Mouse (Mus musculus) intestine, embryonic 16.5 days (tissue): Measurements from ENCODE around the gene Upf2. TPM values are rescaled to one million over a fixed set of nuclear protein-coding genes. Genes with fewer than 3 reads are reported as not detected.
"Not testable (repeated sequence)": the region's sequence is repeated elsewhere in the genome, so short reads cannot be mapped to it uniquely, and the experiment has no call there.

Experiments used
- ATAC-seq: fragments of 200-750 bp; cut with Nextera tagmentation; 2 replicates; pipeline ENCODE4 v1.8.0; 2017; ENCODE audit warnings: moderate TSS enrichment, moderate library complexity
- H3K27ac ChIP-seq: fragments of 300-500 bp; sonication (generic); 2 replicates; pipeline ENCODE4 v1.5.1; 2014; ENCODE audit warnings: mild to moderate bottlenecking, low read length
- H3K27me3 ChIP-seq: fragments of 300-500 bp; sonication (generic); replicated peaks from 2 replicates; pipeline ENCODE4 v1.6.1; 2014; ENCODE audit warnings: low read length, control low read depth, mixed read lengths; ENCODE audit not compliant: control insufficient read depth, insufficient read depth
- H3K36me3 ChIP-seq: fragments of 300-500 bp; sonication (generic); 2 replicates; pipeline ENCODE4 v1.6.1; 2014; ENCODE audit warnings: low read length, control low read depth; ENCODE audit not compliant: control insufficient read depth, insufficient read depth
- H3K4me1 ChIP-seq: fragments of 300-500 bp; sonication (generic); 2 replicates; pipeline ENCODE4 v1.6.1; 2014; ENCODE audit warnings: low read length, control low read depth, mixed read lengths; ENCODE audit not compliant: control insufficient read depth, insufficient read depth
- H3K4me2 ChIP-seq: fragments of 300-500 bp; sonication (generic); 2 replicates; pipeline ENCODE4 v1.6.1; 2014; ENCODE audit warnings: low read depth, low read length, control low read depth
- H3K4me3 ChIP-seq: fragments of 300-500 bp; sonication (generic); 2 replicates; pipeline ENCODE4 v1.5.1; 2014; ENCODE audit warnings: mild to moderate bottlenecking, low read length
- H3K9ac ChIP-seq: fragments of 300-500 bp; sonication (generic); 2 replicates; pipeline ENCODE4 v1.6.1; 2014; ENCODE audit warnings: low read depth, low read length
- H3K9me3 ChIP-seq: fragments of 300-500 bp; sonication (generic); 2 replicates; pipeline ENCODE4 v1.6.1; 2016; ENCODE audit warnings: low read length, control low read depth; ENCODE audit not compliant: control insufficient read depth
- WGBS: fragments of 180-500 bp; shearing (Covaris S2); extraction: QIAGEN DNeasy Blood & Tissue Kit; methylation state at CpG from one replicate; pipeline ENCODE4 v1.1.7; 2014; 5-methylcytosine and 5-hydroxymethylcytosine counted together
- polyA plus RNA-seq: library from polyadenylated mRNA; unstranded; fragments of >200 nt; fragmentation: Nextera tagmentation; extraction: Ambion mirVana; gene quantifications from 2 replicates; pipeline ENCODE4 v1.2.1, GENCODE M21; 2015

The Upf2 gene
- polyA plus RNA-seq, 1 experiment from 2014 or later = 7.9 TPM

DNA sequence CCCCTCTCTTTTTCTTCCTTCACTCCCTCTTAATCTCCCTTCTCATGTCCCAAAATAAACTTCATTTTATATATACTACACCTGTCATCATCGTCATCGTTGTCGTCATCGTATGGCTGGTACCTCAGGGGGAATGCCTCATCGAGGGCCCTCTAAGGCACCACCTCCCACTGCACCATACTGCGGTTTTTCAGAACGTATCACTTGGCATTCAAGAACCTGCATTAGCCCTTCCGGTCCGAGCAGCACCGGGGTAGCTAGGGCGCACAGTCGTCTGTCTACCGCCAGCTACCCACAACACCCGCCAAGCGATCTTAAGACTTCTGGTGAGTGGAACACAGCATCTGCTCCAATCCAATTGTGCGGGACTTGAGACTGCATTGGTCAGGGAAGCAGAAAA lies 138.7 kb downstream of the Upf2 start:
- H3K4me1 ChIP-seq, H3K9me3 ChIP-seq, H3K36me3 ChIP-seq, ATAC-seq, H3K9ac ChIP-seq, H3K4me3 ChIP-seq, H3K27ac ChIP-seq, H3K27me3 ChIP-seq, H3K4me2 ChIP-seq: not testable (repeated sequence)
- WGBS = 81% methylated on average over 16 of the region's 16 CpGs

DNA sequence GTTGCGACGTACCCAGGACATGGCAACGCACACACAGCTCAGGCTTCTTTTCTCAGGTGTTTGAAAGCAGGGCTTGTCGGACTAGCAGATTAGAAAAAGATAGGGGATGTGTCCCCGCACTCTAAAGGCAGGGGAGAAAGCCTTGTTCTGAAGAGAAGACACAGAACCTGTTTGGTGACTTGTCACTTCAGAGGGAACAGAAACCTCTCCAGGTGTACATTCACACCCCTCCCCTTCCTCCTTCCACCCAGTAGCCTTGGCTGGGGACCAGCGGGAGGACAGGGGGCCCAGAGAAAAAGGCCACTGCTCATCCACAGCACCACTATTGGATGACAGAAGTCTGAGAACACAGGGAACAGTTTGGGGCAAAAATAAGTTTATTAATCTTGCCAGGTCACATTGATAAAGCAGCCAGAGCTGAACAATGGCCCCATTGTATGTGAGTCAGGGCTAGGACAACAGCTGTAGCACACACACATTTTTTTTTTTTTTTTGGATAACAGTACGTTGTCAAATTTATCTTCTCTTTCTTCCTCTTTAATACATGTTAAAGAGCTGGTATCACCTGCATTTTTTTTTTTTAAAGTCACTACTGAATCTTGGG lies 145.9 kb downstream of the Upf2 start:
- 53% methylated on average over 7 of the region's 7 CpGs for WGBS
- Histone ChIP-seq H3K9me3 (no peaks in the 10 kb centered on the region), H3K36me3 (0 out of 2 replicates have a peak, but pooled peaks cover 5% of the 10 kb centered on the region), H3K4me1 (peaks cover 13% of the 10 kb centered on the region), H3K4me2 (no peak overlapping the region; the same call in 1 of the 2 replicates), H3K27ac (peak overlapping the region; percentile 68), H3K9ac (peak overlapping the region; percentile 7; the same call in 1 of the 2 replicates), H3K27me3 (no peaks in the 10 kb centered on the region), H3K4me3 (no peak overlapping the region)
- peak; percentile 74 for ATAC-seq

DNA sequence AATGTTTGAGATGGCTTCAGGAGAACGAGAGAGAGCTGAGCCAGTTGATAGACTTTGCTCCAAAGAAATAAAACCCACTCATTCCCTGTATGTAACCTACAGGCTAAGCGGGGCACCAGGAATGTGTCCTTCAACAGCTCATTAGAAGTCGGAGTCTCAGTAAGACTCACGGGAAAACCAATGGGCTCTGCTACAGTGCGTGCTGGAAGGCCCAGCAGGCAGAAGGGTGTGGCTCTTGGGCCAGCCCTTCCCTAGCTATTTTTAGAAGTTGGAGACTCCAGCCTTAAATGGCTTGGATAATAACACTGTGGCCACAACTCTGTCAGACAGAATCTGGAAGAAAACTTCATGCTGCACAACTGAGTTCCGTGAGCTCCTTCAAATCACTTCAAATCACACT lies 147.7 kb downstream of the Upf2 start:
- ATAC-seq = peak; percentile 89
- Histone ChIP-seq H3K36me3 (0 out of 2 replicates have a peak, but pooled peaks cover 5% of the 10 kb centered on the region), H3K27ac (peak overlapping the region; percentile 86), H3K4me1 (peaks cover 13% of the 10 kb centered on the region), H3K27me3 (no peaks in the 10 kb centered on the region), H3K4me3 (no peak overlapping the region), H3K4me2 (no peak overlapping the region), H3K9ac (no peak overlapping the region), H3K9me3 (no peaks in the 10 kb centered on the region)
- WGBS = 17% methylated on average over 6 of the region's 6 CpGs

DNA sequence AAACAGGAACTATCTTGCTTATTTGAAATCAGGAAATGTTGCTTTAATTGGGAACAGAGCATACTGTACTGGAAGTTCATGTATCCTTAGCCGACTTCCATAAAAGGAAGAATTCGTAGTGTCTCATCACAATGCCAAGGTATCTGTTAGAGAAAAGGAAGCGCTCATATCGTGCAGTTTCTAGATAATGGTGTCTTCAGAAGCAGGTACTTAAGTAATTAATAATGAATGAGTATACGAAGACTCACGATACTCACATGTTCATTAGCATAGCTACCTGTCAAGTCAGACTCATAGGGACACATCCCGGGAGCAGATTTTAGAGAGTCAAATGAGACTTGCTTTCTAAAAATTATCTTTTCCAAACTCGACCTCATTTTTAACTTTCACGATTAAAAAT lies 148.2 kb downstream of the Upf2 start:
- H3K9ac ChIP-seq = no peak overlapping the region
- 64% methylated on average over 9 of the region's 9 CpGs for WGBS
- H3K4me3 ChIP-seq = no peak overlapping the region
- 0 out of 2 replicates have a peak, but pooled peaks cover 5% of the 10 kb centered on the region for H3K36me3 ChIP-seq
- H3K27ac ChIP-seq = peak overlapping the region; percentile 86
- no peak for ATAC-seq
- no peaks in the 10 kb centered on the region for H3K9me3 ChIP-seq
- H3K27me3 ChIP-seq = no peaks in the 10 kb centered on the region
- H3K4me1 ChIP-seq = peaks cover 13% of the 10 kb centered on the region
- no peak overlapping the region for H3K4me2 ChIP-seq

GRCm38 (mm10) chr2:6100027-6100749 lies 148.9 kb downstream of the Upf2 start:
- Histone ChIP-seq H3K4me3 (peak overlapping the region; percentile 46), H3K9me3 (no peaks in the 10 kb centered on the region), H3K36me3 (0 out of 2 replicates have a peak, but pooled peaks cover 5% of the 10 kb centered on the region), H3K4me1 (peaks cover 13% of the 10 kb centered on the region), H3K9ac (peak overlapping the region; percentile 68), H3K4me2 (peak overlapping the region; percentile 74), H3K27ac (peak overlapping the region; percentile 34), H3K27me3 (no peaks in the 10 kb centered on the region)
- WGBS = 25% methylated on average over 51 of the region's 51 CpGs
- no peak for ATAC-seq

GRCm38 (mm10) chr2:6100755-6101154 lies 149.5 kb downstream of the Upf2 start:
- H3K9ac ChIP-seq = peak overlapping the region; percentile 68
- 0 out of 2 replicates have a peak, but pooled peaks cover 5% of the 10 kb centered on the region for H3K36me3 ChIP-seq
- no peak for ATAC-seq
- peak overlapping the region; percentile 74 for H3K4me2 ChIP-seq
- H3K27me3 ChIP-seq = no peaks in the 10 kb centered on the region
- H3K9me3 ChIP-seq = no peaks in the 10 kb centered on the region
- 52% methylated on average over 20 of the region's 20 CpGs for WGBS
- H3K4me1 ChIP-seq = peaks cover 13% of the 10 kb centered on the region
- H3K27ac ChIP-seq = no peak overlapping the region
- H3K4me3 ChIP-seq = peak overlapping the region; percentile 46

- Histone ChIP-seq H3K36me3 (0 out of 2 replicates have a peak, but pooled peaks cover 11% of the 10 kb centered on the region), H3K4me2 (no peak overlapping the region), H3K4me3 (no peak overlapping the region), H3K27me3 (no peaks in the 10 kb centered on the region), H3K27ac (no peak overlapping the region), H3K9ac (no peak overlapping the region), H3K4me1 (peaks cover 5% of the 10 kb centered on the region), H3K9me3 (no peaks in the 10 kb centered on the region)
- no peak for ATAC-seq
- 90% methylated on average over 2 of the region's 2 CpGs for WGBS
These were observed 154.2 kb downstream of the Upf2 start for GRCm38 (mm10) chr2:6105437-6105836.

Other genes starting within 250 kb of the Upf2 start
- gene Camk1d, start 237.0 kb upstream of the Upf2 start, polyA plus RNA-seq = 23.1 and 27.0 TPM in 2 replicates
- gene Nudt5, start 106.5 kb upstream of the Upf2 start, polyA plus RNA-seq = 59.4 and 66.8 TPM in 2 replicates
- 208 and 227 TPM in 2 replicates for gene Cdc123, start 106.3 kb upstream of the Upf2 start, polyA plus RNA-seq
- 0.77 and 0.84 TPM in 2 replicates for gene Gm13199, start 88.5 kb upstream of the Upf2 start, polyA plus RNA-seq
- gene Sec61a2, start 56.0 kb upstream of the Upf2 start, polyA plus RNA-seq = 55.7 and 61.8 TPM in 2 replicates
- gene Dhtkd1, start 8.7 kb upstream of the Upf2 start, polyA plus RNA-seq = 2.3 and 2.4 TPM in 2 replicates
- gene Proser2, start 178.7 kb downstream of the Upf2 start, polyA plus RNA-seq = 24.0 and 25.9 TPM in 2 replicates